Mouse (Mus musculus): ENCODE results near the gene Il6ra.

DNA sequence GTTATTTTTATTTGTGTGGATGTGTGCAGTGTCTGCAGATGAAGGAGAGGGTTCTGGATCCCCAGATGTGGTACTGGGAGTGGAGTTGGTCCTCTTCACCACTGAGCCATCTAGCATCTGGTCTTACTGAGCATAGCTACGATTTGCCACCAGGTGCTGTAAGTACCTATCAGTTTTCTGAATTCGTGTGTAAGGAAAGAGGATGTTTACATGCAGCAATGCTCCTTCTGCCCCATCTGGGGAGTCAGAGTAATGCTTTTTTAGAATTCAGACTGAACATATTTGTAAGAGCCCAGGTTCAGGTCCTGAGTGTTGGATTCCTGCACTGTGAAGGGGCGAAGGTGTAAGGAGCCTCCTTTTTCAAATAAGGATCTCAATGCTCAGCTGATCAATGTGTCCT is 53.1 kb downstream of the Il6ra start:
- no peak for TF ChIP-seq CTCF (IDR thresholded peaks at IDR 0.05; ENCODE audit: extremely low read depth, insufficient read depth, low read length)
- no peak for TF ChIP-seq POLR2A (IDR thresholded peaks at IDR 0.05; ENCODE audit: extremely low read depth, insufficient read depth, low read length)
